Mouse (Mus musculus): ENCODE data around the gene Jph3. TPM values are rescaled to one million over a fixed set of nuclear protein-coding genes. Genes with fewer than 3 reads are reported as not detected.

The Jph3 gene
- polyA plus RNA-seq, 1 experiment = not detected

DNA sequence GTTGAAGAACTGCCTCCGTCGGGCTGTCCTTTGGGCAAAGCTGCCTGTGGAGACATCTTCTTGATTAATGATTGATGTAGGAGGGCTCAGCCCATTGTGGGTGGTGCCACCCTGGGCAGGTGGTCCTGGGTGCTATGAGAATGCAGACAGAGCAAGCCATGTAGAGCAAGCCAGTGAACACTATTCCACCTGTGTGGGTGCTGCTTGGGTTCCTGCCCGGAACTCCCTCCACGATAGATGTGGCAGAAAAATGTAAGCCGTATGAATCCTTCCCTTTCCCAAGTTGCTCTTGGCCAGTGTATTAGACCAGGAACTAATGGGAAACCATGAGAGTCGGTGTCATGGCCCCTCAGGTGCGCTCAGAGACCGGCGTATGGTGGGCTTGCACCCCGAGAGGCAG is 11.3 kb downstream of the Jph3 start:
- no peak overlapping the region for H3K4me3 ChIP-seq

GRCm38 (mm10) chr8:121749501-121749900 is 20.1 kb downstream of the Jph3 start:
- H3K79me2 ChIP-seq (ENCODE audit: control insufficient read depth, insufficient read depth) = no peaks in the 10 kb centered on the region
- no peak overlapping the region for H3K4me3 ChIP-seq
- H3K27me3 ChIP-seq (ENCODE audit: control insufficient read depth, insufficient read depth, insufficient read length) = peaks cover 43% of the 10 kb centered on the region
- no peak overlapping the region for H3K4me2 ChIP-seq (ENCODE audit: low read depth)
- H3K36me3 ChIP-seq (ENCODE audit: control insufficient read depth, insufficient read depth) = no peaks in the 10 kb centered on the region
- TF ChIP-seq TCF12 (IDR thresholded peaks at IDR 0.05; ENCODE audit: insufficient read depth, poor library complexity, severe bottlenecking) = no peak
- no peak for TF ChIP-seq USF1 (IDR thresholded peaks at IDR 0.05; ENCODE audit: low read depth)
- TF ChIP-seq MYOD1 (IDR thresholded peaks at IDR 0.05; ENCODE audit: control insufficient read depth in 1 of 3, insufficient read length in 2 of 3, low read depth in 2 of 3) = no peak
- no peak for TF ChIP-seq MAX (IDR thresholded peaks at IDR 0.05; ENCODE audit: low read depth)
- TF ChIP-seq REST (IDR thresholded peaks at IDR 0.05; ENCODE audit: insufficient read depth, insufficient read length) = no peak
- no peak for TF ChIP-seq SRF (IDR thresholded peaks at IDR 0.05; ENCODE audit: control insufficient read depth, insufficient read length, low read depth)
- no peak for TF ChIP-seq POLR2A (IDR thresholded peaks at IDR 0.05; ENCODE audit: insufficient read length, low read depth)
- no peak for TF ChIP-seq MYOG (IDR thresholded peaks at IDR 0.05; ENCODE audit: control insufficient read depth in 1 of 3, insufficient read depth in 1 of 3, insufficient read length in 2 of 3, low read depth in 2 of 3)
- no peak overlapping the region for H3ac ChIP-seq (ENCODE audit: control insufficient read depth, insufficient read length)

More for the DNA sequence above, 11.3 kb downstream of the Jph3 start:
- H3ac ChIP-seq (ENCODE audit: control insufficient read depth, insufficient read length) = no peak overlapping the region
- TF ChIP-seq TCF12 (IDR thresholded peaks at IDR 0.05; ENCODE audit: insufficient read depth, poor library complexity, severe bottlenecking) (no peak), MYOD1 (IDR thresholded peaks at IDR 0.05; ENCODE audit: control insufficient read depth in 1 of 3, insufficient read length in 2 of 3, low read depth in 2 of 3) (no peak), SRF (IDR thresholded peaks at IDR 0.05; ENCODE audit: control insufficient read depth, insufficient read length, low read depth) (no peak), REST (IDR thresholded peaks at IDR 0.05; ENCODE audit: insufficient read depth, insufficient read length) (no peak), POLR2AphosphoS2 (IDR thresholded peaks at IDR 0.05; ENCODE audit: insufficient read length, low read depth) (no peak), USF1 (IDR thresholded peaks at IDR 0.05; ENCODE audit: low read depth) (no peak), E2F4 (IDR thresholded peaks at IDR 0.05; ENCODE audit: insufficient read depth) (no peak), CEBPB (IDR thresholded peaks at IDR 0.05; ENCODE audit: insufficient read depth, poor library complexity, severe bottlenecking) (no peak), POLR2A (IDR thresholded peaks at IDR 0.05; ENCODE audit: insufficient read length, low read depth) (no peak), TCF3 (IDR thresholded peaks at IDR 0.05; ENCODE audit: insufficient read length, low read depth) (no peak), MYOG (IDR thresholded peaks at IDR 0.05; ENCODE audit: control insufficient read depth in 1 of 3, insufficient read depth in 1 of 3, insufficient read length in 2 of 3, low read depth in 2 of 3) (no peak), MAX (IDR thresholded peaks at IDR 0.05; ENCODE audit: low read depth) (no peak)
- H3K79me2 ChIP-seq (ENCODE audit: control insufficient read depth, insufficient read depth) = no peaks in the 10 kb centered on the region
- H3K36me3 ChIP-seq (ENCODE audit: control insufficient read depth, insufficient read depth) = no peaks in the 10 kb centered on the region
- H3K4me2 ChIP-seq (ENCODE audit: low read depth) = no peak overlapping the region
- H3K27me3 ChIP-seq (ENCODE audit: control insufficient read depth, insufficient read depth, insufficient read length) = peaks cover 55% of the 10 kb centered on the region

- Histone ChIP-seq H3K79me2 (ENCODE audit: control insufficient read depth, insufficient read depth) (no peaks in the 10 kb centered on the region), H3K27me3 (ENCODE audit: control insufficient read depth, insufficient read depth, insufficient read length) (peaks cover 49% of the 10 kb centered on the region), H3ac (ENCODE audit: control insufficient read depth, insufficient read length) (no peak overlapping the region), H3K36me3 (ENCODE audit: control insufficient read depth, insufficient read depth) (no peaks in the 10 kb centered on the region), H3K4me2 (ENCODE audit: low read depth) (no peak overlapping the region), H3K4me3 (no peak overlapping the region)
- TF ChIP-seq TCF12 (IDR thresholded peaks at IDR 0.05; ENCODE audit: insufficient read depth, poor library complexity, severe bottlenecking) (no peak), TCF3 (IDR thresholded peaks at IDR 0.05; ENCODE audit: insufficient read length, low read depth) (no peak), MYOD1 (IDR thresholded peaks at IDR 0.05; ENCODE audit: control insufficient read depth in 1 of 3, insufficient read length in 2 of 3, low read depth in 2 of 3) (no peak), POLR2A (IDR thresholded peaks at IDR 0.05; ENCODE audit: insufficient read length, low read depth) (no peak), MYOG (IDR thresholded peaks at IDR 0.05; ENCODE audit: control insufficient read depth in 1 of 3, insufficient read depth in 1 of 3, insufficient read length in 2 of 3, low read depth in 2 of 3) (no peak), MAX (IDR thresholded peaks at IDR 0.05; ENCODE audit: low read depth) (no peak), POLR2AphosphoS2 (IDR thresholded peaks at IDR 0.05; ENCODE audit: insufficient read length, low read depth) (no peak), SRF (IDR thresholded peaks at IDR 0.05; ENCODE audit: control insufficient read depth, insufficient read length, low read depth) (no peak), USF1 (IDR thresholded peaks at IDR 0.05; ENCODE audit: low read depth) (no peak), CEBPB (IDR thresholded peaks at IDR 0.05; ENCODE audit: insufficient read depth, poor library complexity, severe bottlenecking) (no peak), E2F4 (IDR thresholded peaks at IDR 0.05; ENCODE audit: insufficient read depth) (no peak), REST (IDR thresholded peaks at IDR 0.05; ENCODE audit: insufficient read depth, insufficient read length) (no peak)
These were observed 21.1 kb downstream of the Jph3 start for GRCm38 (mm10) chr8:121750512-121750911.

GRCm38 (mm10) chr8:121751407-121751806 is 22.0 kb downstream of the Jph3 start:
- no peak for TF ChIP-seq SRF (IDR thresholded peaks at IDR 0.05; ENCODE audit: control insufficient read depth, insufficient read length, low read depth)
- TF ChIP-seq TCF12 (IDR thresholded peaks at IDR 0.05; ENCODE audit: insufficient read depth, poor library complexity, severe bottlenecking) = no peak
- no peak for TF ChIP-seq MYOD1 (IDR thresholded peaks at IDR 0.05; ENCODE audit: control insufficient read depth in 1 of 3, insufficient read length in 2 of 3, low read depth in 2 of 3)
- no peak for TF ChIP-seq TCF3 (IDR thresholded peaks at IDR 0.05; ENCODE audit: insufficient read length, low read depth)
- TF ChIP-seq POLR2AphosphoS2 (IDR thresholded peaks at IDR 0.05; ENCODE audit: insufficient read length, low read depth) = no peak
- no peak for TF ChIP-seq CEBPB (IDR thresholded peaks at IDR 0.05; ENCODE audit: insufficient read depth, poor library complexity, severe bottlenecking)
- no peak for TF ChIP-seq USF1 (IDR thresholded peaks at IDR 0.05; ENCODE audit: low read depth)
- H3ac ChIP-seq (ENCODE audit: control insufficient read depth, insufficient read length) = no peak overlapping the region
- H3K4me3 ChIP-seq = no peak overlapping the region
- peaks cover 49% of the 10 kb centered on the region for H3K27me3 ChIP-seq (ENCODE audit: control insufficient read depth, insufficient read depth, insufficient read length)
- no peaks in the 10 kb centered on the region for H3K79me2 ChIP-seq (ENCODE audit: control insufficient read depth, insufficient read depth)
- H3K36me3 ChIP-seq (ENCODE audit: control insufficient read depth, insufficient read depth) = no peaks in the 10 kb centered on the region
- no peak overlapping the region for H3K4me2 ChIP-seq (ENCODE audit: low read depth)

DNA sequence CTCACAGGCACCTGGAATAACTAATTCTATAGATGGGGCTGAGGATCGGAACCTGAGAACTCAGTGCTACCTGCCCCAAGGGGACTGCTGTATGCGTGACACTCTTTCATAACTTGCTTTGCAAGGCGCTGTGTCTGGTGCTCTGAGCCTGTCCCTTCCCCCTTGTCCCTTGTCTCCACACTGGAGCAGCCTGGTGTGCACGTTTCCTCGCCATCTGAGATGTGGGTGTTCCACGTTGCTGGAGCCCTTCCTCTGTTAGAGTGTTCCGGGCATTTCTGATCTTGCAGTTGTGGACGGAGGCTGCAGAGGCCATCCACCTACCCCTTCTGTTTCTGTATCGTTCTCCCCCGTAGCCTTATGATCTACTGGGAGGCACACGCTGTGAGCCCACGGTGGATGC is 29.0 kb downstream of the Jph3 start:
- no peaks in the 10 kb centered on the region for H3K36me3 ChIP-seq (ENCODE audit: control insufficient read depth, insufficient read depth)
- peaks cover 51% of the 10 kb centered on the region for H3K27me3 ChIP-seq (ENCODE audit: control insufficient read depth, insufficient read depth, insufficient read length)
- H3K4me2 ChIP-seq (ENCODE audit: low read depth) = no peak overlapping the region
- no peaks in the 10 kb centered on the region for H3K79me2 ChIP-seq (ENCODE audit: control insufficient read depth, insufficient read depth)
- no peak overlapping the region for H3ac ChIP-seq (ENCODE audit: control insufficient read depth, insufficient read length)
- no peak overlapping the region for H3K4me3 ChIP-seq
- TF ChIP-seq CEBPB (IDR thresholded peaks at IDR 0.05; ENCODE audit: insufficient read depth, poor library complexity, severe bottlenecking) (no peak), REST (IDR thresholded peaks at IDR 0.05; ENCODE audit: insufficient read depth, insufficient read length) (no peak), TCF12 (IDR thresholded peaks at IDR 0.05; ENCODE audit: insufficient read depth, poor library complexity, severe bottlenecking) (no peak)
